Mouse (Mus musculus) adrenal gland, postnatal 4 days (tissue): ENCODE measurements around the gene Tmem132e. TPM values are rescaled to one million over a fixed set of nuclear protein-coding genes. Genes with fewer than 3 reads are reported as not detected.

Source experiments
- DNase-seq, 2 experiments: peaks; one replicate each; pipeline ENCODE4 v3.0.0; 2021 to 2022; ENCODE audit warnings: low spot score in 2 of 2, mixed read lengths in 2 of 2
- long read RNA-seq, 2 experiments: library from polyadenylated mRNA; stranded (forward); transcript quantifications; one replicate each; pipeline ENCODE4 v2.0.0; 2021
- total RNA-seq, 2 experiments: library from RNA; stranded (reverse); gene quantifications; 2 replicates each; pipeline ENCODE4 v1.2.3; 2021

The Tmem132e gene
- total RNA-seq: 1 to 10 TPM; 1.2 to 2.3 TPM
- long read RNA-seq, experiment 1: 0 reads
- long read RNA-seq, experiment 2, full-length matches to known transcripts: 2 of 4 reads
- long read RNA-seq, experiment 2, partial matches to known transcripts: 0 of 4 reads
- long read RNA-seq, experiment 2, other reads (novel, unspliced or antisense): 2 of 4 reads

DNA sequence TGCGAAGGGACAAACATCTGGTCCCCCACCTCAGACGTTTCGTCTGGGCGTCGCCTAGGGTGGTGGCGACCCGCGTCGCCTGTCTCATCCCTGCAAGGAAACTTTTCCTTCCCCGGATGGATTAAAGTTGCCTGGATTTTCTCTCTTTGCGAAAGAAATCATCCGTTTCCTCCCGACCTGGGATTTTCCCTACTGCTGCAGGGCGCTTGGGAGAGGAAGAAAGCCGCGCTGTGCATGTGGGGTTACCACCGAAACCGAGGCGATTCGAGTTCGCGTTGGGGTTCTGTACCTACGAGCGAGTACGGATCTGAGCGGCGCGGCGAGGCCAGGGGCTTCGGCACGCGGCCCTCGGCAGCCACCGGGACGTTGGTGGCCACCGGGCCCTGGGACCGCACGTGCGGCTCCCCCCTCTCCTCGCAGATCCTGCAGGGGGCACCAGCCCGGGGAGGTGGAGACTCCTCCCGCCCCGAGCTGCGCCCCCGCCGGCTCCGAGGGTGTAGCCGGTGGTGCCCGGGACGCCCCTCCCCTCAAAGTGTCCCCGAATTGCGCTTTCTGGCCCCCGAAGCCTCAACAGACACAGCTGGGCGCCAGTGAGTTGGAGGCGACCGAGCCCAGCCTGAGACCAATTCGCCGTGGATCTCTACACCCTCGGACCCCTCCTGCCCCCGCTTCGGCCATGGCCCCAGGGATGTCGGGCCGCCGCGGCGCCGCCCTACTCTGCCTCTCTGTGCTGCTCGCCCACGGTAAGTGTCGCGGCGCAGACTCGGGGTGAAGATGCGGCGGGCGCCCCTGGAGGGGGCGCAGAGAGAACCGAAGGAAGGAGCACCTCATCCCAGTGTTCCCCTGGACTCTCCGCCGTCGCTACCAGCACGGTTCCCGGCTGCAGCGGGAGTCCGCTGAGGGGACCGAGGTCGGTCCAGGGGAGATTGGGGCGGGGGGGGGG lies at the start of gene Tmem132e:
TSS of gene Tmem132e (plus strand) at position 530 of the 943 bp plus-strand sequence.
- no peak for DNase-seq

DNA sequence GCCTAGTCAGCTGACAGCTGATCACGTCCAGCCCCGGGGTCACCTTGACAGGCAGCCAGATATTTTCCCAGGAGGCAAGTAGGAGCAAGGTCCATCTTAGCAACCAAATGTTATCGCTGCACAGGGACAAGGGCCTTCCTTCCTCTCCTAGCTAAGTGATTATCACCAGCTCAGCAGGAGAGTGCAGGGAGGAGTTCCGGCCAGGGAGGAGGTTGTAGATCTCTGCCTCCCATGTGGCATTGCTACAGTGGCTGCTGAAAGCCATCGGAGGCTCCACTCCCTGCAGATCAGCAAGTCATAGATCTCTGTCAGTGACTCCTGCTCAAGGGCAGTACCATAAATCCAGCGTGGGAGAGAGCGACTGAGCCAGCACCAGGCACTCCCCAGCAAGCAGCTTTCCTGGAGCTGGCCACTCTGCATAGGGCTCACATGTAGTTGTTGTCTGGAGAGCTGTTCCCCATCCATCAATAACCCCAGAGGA lies 48.7 kb upstream of the Tmem132e start:
- DNase-seq: peak; percentile 7 to 52

DNA sequence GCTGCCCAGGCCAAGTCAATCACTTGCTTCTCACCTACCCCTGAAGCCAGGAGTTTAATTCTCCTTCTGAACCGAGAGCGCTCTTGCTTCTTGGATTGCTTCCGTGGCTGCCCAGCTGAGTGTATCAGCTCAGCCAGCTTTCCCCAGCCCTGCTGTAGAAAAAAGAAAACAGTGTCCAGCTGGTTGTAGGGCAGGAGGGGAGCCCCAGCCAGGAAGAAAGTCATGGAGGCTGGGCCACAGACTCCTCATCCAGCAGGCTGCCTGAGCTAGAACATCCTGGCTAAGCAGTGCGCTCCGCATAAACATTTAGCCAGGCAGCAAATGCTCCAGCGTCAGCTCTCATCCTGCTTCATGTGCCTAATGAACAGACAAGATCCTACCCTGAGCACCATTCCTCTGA lies 48.3 kb upstream of the Tmem132e start:
- no peak for DNase-seq

DNA sequence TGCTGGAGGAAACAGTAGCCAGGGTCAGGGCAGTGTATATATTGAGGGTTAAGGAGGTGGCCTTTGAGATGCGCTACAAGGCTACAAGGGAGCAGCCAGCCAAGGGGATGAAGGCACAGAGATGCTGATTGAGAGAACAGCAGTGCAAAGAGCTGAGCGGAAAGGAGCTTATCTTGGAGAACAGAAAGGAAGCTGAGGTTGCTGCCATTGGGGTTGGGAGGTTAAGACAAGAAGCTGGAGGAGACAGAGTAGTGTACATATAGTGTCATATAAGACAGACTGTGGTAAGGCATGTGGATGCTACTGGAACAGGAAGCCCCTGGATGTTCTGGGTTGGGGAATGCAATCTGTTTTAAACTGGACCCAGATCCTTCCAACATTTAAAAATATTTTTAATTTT lies 47.8 kb upstream of the Tmem132e start:
- DNase-seq: no peak

DNA sequence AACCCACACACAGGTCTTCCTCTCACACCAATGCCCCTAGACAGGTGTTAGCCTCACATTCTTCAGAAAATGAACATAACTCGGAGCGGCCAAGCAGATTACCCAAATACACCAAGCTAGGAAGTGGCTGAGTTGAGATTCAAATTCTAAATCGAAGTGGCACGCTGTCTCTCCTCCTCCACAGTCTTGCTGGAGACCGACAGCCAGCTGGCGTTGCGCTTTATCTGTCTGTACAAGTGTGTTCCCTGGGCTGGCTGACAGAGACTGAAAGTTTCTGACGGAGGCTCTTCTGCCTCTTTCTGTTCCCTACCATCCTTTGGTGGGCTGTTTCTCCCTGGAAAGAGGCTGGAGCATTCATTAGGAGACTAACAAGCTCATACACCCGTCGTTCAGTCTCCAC lies 37.7 kb upstream of the Tmem132e start:
- no peak for DNase-seq

DNA sequence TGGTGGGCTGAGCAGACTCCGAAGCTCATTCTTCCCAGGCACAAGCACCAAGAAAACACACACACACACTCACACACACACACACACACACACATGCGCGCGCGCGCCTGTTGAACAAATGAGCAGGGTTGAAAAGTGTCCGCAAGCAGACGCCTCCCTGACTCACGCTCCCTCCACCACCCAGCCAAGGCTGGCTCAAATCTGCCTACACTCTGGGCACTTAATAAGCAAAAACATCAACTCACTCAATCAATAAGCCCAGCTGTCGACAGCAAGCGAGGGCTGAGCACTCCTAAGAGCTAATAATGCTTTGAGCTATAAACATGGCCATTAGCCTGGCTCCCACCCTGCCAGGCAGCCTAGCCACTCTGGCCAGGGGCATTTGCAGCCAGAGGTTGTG lies 18.5 kb upstream of the Tmem132e start:
- no peak for DNase-seq

DNA sequence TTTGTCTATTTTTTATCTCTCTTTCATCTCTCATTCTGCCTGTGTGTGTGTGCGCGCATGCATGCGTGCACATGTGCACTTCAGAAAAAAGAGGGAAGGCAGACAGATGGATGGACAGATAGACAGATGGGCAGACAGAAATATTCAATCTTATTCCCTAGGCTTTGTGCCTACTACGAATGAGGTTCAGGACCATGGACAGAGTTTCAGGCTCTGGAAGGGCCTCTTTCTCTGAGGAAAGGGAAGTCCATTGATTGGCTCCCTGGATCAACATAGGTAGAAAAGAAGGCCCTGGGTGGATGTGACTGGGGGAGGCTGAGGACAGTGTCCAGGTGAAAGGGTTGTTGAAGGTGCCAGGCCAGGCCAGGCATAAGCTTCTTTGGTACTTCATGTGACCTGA lies 17.1 kb upstream of the Tmem132e start:
- no peak for DNase-seq

DNA sequence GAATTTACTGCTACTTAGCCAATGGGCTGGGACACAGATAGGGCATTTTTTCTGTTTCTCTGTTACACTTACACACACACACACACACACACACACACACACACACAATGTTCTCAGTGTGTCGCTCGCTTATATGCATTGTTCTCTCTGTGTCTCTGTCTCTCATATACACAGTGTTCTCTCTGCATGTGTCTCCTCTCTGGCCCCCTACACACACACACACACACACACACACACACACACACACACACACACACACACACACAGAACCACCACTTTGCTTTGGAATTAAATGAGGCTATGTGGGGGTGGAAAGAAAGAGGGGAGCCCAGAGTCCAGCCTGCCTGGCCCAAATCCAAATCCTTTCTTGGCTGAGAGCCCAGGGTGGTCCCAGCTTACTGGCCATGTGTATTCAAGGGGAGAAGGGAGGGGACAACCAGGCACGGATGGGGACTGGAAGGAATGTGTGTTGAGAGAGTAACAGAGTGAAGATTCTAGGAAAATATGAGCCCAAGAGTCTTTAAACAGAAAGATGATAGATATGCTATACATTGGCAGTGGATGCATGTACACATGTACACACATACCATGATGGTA lies 8.0 kb upstream of the Tmem132e start:
- DNase-seq: no peak

DNA sequence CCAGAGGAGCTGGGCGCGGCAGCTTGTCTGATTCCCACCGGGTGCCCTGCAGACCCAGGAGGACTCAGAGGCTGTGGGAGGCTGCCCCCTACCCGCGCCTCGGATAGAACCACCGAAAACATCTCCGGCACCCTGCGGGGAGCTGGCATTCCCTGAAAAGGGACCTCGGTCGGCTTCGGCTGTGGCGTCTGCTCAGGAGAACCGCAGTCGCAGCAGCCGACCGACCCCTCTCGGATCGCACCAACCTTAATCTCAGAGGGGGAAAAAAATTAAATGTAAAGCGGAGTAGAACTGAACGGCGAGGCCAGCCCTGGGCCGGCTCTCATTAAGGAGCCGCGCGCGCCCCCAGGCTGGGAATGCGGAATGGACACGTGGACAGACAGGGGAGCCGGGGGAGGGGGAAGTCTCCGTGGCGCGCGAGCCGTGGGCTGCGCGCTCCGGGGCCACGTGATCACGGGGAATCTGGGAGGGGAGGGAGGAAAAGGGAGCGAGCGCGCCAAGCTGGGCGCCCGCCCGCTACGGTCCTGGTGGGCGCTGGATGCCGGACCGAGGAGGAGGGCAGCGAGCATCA lies 1.6 kb upstream of the Tmem132e start:
- no peak for DNase-seq

DNA sequence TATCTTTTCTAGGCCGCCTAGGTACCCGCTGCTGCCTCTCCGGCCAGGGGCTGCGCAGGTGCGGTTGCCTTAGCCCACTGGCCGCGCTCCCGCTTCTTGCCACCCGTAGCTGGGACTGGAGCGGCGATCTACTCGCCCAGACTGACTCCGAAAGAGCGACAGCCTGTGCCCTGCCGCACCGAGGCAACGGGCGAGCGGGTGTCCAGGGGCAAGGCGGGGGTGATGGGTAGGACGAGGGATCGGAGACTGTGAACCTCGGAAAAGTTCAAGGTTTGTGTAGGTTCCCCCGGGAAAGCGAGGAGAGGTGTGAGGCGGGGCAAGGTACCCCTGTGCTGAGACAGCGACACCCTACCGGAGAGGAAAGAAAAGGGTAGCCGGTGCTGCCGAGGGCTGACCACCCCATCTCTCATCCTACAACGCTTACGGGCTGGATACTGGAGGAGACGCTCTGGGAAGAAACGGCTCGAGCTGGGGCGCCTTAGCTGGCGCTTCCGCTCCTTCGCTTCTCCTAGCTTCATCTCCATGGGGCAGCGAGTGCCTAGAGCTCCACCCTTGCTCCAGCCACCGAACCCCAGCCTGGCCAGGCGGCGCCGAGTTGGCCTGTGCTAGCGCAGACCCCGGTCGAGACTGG lies 874 bp upstream of the Tmem132e start:
- DNase-seq: no peak

DNA sequence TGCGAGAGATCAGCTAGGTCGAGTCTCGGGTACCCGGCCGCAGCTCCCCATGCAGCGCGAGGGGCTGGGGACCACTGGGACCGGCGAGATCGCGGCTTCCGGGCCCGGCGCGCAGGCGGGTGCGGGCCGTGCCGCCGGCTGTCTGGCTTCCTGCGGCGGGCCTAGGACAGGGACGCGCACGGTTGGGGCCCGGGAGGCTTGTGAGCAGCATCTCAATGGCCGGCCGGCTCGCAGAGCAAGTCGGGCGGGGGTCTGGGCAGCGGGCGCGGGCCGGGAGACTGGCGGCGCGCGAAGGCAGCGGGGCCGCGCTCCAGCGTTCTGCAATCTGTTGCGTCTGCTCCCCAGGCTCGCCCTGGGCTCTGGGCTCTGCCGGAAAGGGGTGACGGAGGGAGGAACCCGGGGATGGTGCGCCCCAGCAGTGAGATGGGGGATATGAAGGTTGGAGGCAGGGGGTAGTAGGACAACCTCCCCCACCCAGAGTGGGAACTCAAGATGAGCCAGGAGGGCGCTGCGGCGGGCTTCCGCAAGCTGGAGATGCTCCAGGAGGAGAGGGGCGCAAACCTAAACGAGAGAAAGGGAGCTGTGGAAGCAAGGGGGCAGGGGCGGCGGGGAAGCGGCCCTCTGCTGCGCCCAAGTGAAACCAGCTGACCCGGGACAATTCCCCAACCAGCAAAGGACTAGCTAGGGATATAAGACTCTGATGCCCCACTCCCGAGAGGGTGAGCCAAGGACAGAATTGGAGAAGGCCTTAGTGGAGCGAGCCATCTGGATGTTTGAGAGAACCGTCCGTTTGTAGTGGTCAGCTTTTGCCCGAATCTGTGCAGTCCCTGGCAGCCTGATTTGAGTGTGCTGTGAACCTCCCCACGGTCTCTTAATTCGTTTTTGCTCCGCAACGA lies 944 bp downstream of the Tmem132e start:
- DNase-seq: no peak

DNA sequence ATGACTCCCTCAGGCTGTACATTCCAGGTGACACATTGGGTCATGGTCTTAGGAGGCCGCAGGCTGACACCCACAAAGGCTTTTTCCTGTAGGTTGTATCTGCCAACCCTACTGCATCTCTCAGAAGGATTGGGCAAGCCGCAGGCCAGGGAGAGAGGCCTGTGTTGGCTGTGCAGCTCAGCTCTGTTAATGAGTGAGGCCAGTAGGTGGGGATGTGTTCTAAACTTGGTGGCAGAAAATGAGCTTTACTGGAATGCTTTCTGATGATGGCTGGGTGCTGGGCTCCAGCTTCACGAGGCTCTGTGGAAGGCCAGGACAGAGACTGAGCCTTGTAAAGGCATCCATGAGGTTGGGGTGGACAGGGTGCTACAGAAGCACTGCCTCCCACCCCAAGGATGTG lies 3.6 kb downstream of the Tmem132e start:
- no peak for DNase-seq

DNA sequence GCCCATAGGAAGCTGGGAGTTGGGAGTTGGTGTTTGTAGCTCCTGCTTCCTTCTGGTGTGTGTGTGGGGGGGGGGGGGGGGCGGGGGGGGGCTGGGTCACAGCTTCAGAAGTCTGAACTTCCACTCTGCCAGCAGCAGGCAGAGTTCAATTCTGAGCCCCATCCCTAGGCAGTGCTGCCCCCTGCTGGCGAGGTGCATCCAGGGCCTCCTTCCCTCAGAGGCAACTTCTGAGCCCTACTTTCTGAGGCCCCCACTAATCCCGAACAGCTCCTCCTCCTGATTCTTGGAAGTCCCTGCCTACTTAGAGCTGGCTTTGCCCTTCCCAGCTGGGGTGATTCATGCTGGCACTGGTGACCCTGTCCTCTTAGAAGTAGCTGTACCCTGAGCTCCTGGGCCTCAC lies 10.9 kb downstream of the Tmem132e start:
- DNase-seq: no peak

DNA sequence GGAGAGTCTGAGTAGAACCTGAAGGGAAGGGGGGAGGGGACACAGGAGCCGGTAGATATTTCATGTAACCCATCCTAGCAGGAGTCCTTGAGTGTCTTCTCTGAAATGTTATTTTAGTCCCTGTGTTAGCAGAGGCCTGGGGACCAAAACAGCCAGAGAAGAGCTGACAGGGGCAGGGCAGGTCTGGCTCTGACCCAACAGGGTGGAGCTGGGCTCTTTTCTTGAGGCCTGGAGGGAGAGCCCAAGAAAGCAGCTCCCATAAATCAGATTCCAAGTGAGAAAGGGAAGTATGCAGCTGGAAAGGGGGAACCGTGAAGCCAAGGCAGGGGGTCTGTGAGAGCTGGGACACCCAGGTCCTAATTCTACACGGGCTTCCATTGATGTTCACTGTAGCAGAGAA lies 16.9 kb downstream of the Tmem132e start:
- no peak for DNase-seq

DNA sequence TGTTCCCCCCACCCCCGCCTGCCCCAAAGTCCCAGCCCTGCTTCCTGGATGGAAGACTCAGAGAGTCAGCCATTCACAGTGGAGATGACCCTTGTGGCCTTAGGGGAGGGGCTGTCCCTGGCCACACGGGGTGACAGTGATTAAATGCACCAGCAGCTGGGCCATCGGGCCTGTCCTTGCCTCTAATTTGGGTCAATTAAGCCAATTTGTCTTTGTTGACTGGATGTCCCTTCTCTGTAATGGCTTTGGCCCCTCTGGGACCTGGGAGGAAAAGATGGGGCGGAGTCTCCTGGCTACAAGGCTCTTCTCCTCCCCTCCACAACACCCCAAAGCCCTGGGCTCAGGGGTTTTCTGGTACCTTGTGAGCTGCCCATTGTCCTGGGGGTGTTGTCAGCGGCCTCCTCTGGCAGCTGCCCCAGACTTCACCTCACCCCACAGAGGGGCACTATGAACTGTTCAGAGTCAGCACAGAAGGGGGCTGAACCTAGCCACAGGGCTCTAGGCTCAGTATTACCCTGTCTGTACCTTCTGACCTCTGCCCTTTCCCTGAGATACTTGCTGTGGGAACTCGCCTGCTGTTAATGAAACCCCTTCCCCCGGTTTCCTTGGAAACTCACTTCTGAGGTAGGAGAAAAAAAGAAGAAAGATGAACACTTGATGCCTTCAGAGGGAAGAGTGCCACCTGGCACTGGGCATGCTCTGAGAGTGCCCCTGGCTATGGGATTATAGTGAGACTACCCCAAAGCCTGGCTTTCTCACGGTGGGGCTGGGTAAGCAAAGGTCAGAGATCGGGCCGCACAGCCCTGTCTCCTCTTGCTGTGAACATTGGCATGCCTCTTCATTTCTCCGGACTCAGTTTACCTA lies 17.9 kb downstream of the Tmem132e start:
- no peak for DNase-seq

DNA sequence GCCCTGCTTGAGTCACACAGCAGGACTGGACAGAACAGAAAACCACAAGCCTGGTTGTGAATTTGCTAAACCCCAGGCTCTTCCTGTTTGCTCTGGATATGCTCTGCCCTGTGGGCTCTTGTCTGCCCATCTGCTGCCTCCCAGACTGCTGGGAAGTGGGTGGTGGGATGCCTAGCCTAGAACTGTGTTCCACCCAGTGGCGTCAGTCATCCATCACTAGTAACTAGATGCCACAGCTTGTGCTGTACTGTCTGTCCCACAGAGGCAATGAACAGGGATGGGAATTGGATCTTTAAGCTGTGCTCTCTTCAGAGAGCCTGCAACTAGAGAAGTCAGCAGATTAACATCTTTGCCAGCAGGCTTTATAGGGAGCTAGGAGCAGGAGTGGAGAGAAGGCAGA lies 23.8 kb downstream of the Tmem132e start:
- DNase-seq: no peak

DNA sequence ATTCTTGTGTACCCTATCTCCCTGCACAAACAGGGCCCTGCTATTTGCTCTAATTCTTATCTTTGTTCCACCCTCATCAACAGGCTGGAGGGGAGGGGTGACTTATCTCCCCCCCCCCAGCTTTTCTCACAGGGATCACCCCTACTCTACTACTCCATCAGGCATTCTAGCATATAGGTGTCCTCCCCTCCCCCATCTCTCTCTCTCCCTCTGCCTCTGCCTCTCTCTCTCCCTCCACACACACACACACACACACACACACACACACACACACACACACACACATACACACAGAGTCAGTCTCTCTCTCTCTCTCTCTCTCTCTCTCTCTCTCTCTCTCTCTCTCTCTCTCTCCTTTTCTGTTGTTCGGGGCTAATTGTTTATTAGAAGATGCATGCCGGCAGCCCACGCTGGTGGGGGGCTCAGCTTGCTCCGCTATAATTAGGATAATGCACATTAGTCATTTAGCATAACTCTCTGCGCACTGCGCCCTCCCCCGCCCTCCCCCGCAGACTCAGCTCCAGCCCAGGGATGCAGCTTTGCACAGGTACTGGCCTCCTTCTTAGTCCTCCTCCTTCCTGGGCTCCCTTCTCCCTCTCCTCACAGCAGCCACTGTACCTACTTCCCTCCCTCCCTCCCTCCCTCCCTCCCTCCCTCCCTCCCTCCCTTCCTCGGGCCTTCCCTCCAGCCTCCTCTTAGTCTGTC lies 29.8 kb downstream of the Tmem132e start:
- no peak for DNase-seq

DNA sequence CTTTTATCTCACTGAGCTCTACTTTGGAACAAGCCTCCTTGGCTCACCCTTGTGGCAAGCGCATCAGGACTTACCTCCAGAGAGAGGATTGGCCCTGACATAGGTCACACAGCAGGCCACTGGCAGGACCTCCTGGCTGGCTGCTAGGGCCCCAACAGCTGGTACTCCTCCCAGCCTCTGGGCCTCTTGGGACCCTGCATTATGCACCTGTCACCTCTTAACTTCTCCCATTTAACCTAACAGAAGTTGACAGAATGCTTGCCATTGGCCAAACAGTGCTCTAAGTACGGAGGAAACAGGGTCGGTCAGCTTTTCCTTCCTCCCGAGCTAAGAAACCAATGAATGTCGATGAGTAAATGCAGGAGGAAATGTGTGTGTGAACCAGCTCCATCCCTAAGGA lies 33.2 kb downstream of the Tmem132e start:
- no peak for DNase-seq

DNA sequence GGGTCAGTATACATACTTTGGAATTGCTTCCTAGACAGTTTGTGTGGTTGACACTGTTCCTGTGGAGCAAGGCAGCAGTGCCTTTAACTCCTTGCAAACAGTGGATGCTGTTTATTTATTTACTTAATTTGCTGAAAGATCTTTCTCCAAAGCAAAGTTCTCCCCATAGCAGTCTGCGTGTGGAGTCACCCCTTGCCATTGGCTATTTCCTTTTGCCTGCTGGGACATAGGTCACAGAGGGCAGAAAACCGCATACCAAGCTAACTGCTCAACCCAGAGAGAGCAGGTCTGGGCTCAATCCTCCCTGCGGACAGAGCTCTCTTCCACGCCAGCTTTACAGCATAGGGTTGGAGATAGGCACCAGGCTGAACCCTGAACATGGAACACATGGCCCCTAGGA lies 34.8 kb downstream of the Tmem132e start:
- no peak for DNase-seq
